Mouse (Mus musculus): ENCODE results near the gene Nmnat1.

Gene Nmnat1

DNA sequence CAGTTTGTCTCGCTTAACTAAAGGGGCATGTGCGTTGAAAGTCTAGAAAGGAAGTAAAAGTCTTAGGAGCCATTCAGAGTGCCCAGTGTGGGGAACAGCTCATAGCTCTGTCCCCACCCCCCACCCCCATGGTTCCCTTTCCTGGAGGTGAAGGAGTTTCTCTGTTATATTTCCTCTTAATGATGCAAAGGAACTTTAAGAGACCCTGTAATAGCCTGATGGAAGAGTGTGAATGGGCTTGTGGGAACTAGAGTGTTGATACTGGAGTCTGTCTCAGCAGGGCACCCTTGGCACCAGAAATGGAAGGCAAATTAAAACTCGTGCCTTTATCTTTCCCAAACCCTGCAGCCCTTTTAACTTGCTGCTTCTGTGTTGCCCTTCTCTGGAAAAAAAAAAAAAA, 19.9 kb upstream of the Nmnat1 start:
- ChIA-PET POLR2A (interaction anchor here (0.6 to 1.9 kb wide), 14 partner anchors 11 to 1762 kb away, joined by 3 to 6 read pairs (median 3); partner anchors contain the start of gene Kif1b (in 1 of the 4)), CTCF (interaction anchor here in 3 of 4 experiments (0.9 to 2.9 kb wide), 4 partner anchors 38 to 50 kb away, joined by 3 to 11 read pairs (median 3); partner anchors contain the start of gene Rbp7 (in 1 of the 3))

DNA sequence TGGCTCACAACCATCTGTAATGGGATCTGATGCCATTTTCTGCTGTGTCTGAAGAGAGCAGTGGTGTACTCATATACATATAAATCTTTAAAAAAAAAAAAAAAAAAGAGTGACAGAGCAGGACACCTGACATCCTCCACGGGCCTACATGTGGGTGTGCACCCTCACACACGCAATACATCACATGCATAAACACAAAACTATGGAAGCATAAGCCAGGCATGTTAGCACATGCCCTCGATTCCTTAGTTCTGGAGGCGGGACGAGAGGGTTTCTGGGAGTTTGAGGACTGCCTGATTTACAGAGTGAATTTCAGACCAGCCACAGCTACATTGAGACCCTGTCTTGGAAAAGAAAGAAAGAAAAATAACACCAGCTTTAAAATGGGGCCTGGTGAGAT, 19.4 kb upstream of the Nmnat1 start:
- POLR2A ChIA-PET: interaction anchor here (0.6 to 1.9 kb wide), 8 partner anchors 13 to 1763 kb away, joined by 3 to 4 read pairs (median 3); no protein-coding TSS in a partner anchor
- CTCF ChIA-PET: interaction anchor here in 2 of 4 experiments (1.1 to 2.9 kb wide), 3 partner anchors 39 to 50 kb away, joined by 3 to 11 read pairs (median 3); partner anchors contain the start of gene Rbp7 (in 1 of the 2)

GRCm38 (mm10) chr4:149499790-149500189, 14.8 kb upstream of the Nmnat1 start:
- ChIA-PET CTCF (interaction anchor here in 1 of 4 experiments (0.6 kb wide), 1 partner anchor 41 kb away, joined by 8 read pairs; no protein-coding TSS in a partner anchor), POLR2A (no interaction called here)

DNA sequence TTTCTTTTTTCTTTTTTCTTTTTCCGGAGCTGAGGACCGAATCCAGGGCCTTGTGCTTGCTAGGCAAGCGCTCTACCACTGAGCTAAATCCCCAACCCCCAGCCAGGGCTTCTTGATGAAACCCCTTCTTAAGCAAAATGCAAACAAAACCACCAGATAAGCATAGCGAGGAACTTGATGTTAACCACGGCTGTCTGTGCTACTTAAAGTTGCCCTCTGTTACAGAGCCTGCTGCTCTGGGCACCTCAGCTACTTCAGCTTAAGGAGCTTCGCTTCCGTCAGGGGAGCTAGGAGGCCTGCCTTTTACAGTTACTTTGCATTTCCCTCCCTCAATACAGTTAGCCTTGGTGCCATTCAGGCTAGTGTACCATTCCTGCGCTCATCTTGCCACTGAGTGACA, 13.9 kb upstream of the Nmnat1 start:
- POLR2A ChIA-PET: interaction anchor here in 2 of 4 experiments (0.7 to 1.1 kb wide), 4 partner anchors 9 to 549 kb away, joined by 3 to 5 read pairs (median 4); no protein-coding TSS in a partner anchor
- CTCF ChIA-PET: interaction anchor here in 1 of 4 experiments (0.7 kb wide), 1 partner anchor 43 kb away, joined by 3 read pairs; no protein-coding TSS in a partner anchor

DNA sequence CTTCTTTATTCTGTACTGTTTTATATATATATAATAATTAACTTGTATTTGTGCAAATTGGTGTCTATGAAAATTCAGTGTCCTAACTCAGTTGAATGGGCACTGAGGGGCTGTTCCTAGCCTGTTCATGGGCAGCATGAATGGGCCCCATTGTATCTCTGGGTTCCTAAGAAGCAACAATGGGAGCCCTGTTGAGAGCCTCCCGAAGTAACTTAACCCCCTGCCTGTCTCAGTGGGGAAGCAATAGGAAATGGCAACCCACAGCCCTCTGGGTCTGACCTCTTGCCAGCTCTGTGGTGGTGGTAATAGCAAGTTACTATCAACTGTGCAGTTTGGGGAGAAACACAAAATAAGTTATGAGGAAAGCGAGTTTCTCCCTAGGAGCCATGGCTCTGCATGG, 11.6 kb upstream of the Nmnat1 start:
- ChIA-PET CTCF (no interaction called here), POLR2A (interaction anchor here in 2 of 4 experiments (0.6 to 1.8 kb wide), 4 partner anchors 9 to 149 kb away, joined by 3 to 6 read pairs (median 3); no protein-coding TSS in a partner anchor)

- POLR2A ChIA-PET: interaction anchor here in 3 of 4 experiments (0.6 to 1.3 kb wide), 4 partner anchors 12 to 1000 kb away, joined by 3 to 5 read pairs (median 4); no protein-coding TSS in a partner anchor
- CTCF ChIA-PET: interaction anchor here in 1 of 4 experiments (0.6 to 0.7 kb wide), 2 partner anchors 58 to 184 kb away, joined by 3 to 4 read pairs; partner anchors contain the start of gene Kif1b
Measured at GRCm38 (mm10) chr4:149491151-149491550, 6.1 kb upstream of the Nmnat1 start.

DNA sequence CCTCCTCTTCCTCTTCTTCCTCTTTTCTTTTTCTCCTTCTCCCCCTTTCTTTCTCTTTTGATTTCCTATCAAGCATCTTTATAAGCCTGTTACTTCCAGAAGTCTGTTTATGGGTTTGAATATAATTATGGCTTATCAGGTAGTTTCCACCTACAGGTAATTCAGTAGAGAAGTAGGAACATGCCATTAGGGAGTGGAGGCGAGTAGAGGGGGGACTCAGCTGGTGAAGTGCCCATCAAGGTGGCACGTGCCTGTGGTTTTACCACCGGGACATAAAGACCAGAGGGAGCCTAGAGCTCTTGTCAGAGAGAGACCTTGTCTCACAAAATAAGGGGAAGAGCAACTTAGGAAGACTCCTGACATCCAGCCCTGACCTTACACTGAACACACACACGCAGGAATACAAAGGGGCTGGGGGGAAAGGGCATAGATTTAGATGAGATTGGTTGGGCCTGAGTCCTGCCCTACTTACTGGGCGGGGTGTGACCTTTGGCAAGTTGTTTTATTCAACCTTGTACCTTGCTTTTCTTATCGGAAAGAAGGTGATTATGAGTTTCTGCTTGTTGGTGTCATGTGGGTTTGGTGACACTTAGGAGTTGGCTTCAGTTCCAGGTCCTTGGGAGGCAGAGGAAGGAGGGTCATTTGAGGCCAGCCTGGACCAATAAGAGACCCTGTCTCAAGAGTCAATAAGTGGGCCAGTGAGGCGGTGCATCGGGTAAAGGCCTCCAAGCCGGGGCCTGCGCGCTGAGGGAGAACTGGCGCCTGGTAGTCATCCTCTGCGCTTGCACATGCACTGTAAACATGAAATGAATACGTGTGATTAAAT, 4.6 kb upstream of the Nmnat1 start:
- ChIA-PET CTCF (no interaction called here), POLR2A (interaction anchor here in 2 of 4 experiments (0.6 to 1.5 kb wide), 5 partner anchors 13 to 175 kb away, joined by 3 to 5 read pairs (median 3); no protein-coding TSS in a partner anchor)

DNA sequence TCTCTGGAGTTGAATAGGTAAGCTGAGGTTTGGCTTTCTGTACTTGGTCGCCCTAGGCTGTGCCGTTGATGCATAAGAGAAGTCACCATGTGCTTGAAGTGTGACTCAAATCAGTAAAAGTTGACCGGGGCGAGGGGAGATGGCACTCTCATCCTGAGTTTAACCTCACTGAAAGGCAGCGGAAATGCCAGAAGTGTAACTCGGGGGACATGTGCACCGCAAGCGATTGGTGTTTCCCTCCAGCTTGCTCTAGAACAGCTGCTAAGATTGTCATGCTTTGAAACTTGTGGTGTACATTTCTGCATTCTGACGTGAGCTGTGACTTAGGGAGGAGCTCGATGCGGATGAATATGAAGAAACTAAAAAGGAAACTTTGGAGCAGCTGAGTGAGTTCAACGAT, 2.7 kb upstream of the Nmnat1 start:
- POLR2A ChIA-PET: interaction anchor here (0.7 to 1.9 kb wide), 13 partner anchors 9 to 243 kb away, joined by 3 to 6 read pairs (median 4); partner anchors contain the start of genes Rbp7 (in 1 of the 4) and Tmem274 (in 1 of the 4)
- CTCF ChIA-PET: interaction anchor here in 3 of 4 experiments (0.5 to 1.3 kb wide), 5 partner anchors 37 to 636 kb away, joined by 3 to 11 read pairs (median 3); no protein-coding TSS in a partner anchor

- ChIA-PET POLR2A (interaction anchor here in 3 of 4 experiments (0.6 to 2.0 kb wide), 12 partner anchors 9 to 319 kb away, joined by 3 to 6 read pairs (median 3); partner anchors contain the start of gene Pgd (in 1 of the 3)), CTCF (interaction anchor here in 3 of 4 experiments (0.6 to 1.8 kb wide), 7 partner anchors 9 to 105 kb away, joined by 3 to 4 read pairs (median 4); partner anchors contain the start of genes Rbp7 (in 1 of the 3) and Tmem274 (in 1 of the 3))
Measured at GRCm38 (mm10) chr4:149485825-149486206, 814 bp upstream of the Nmnat1 start.

GRCm38 (mm10) chr4:149484566-149484965, 436 bp downstream of the Nmnat1 start:
- CTCF ChIA-PET: interaction anchor here in 3 of 4 experiments (0.5 to 1.8 kb wide), 3 partner anchors 8 to 205 kb away, joined by 3 to 4 read pairs (median 4); partner anchors contain the start of genes Rbp7 (in 1 of the 3) and Tmem274 (in 1 of the 3)
- POLR2A ChIA-PET: interaction anchor here in 3 of 4 experiments (0.6 to 2.0 kb wide), 15 partner anchors 8 to 746 kb away, joined by 3 to 12 read pairs (median 3); no protein-coding TSS in a partner anchor

DNA sequence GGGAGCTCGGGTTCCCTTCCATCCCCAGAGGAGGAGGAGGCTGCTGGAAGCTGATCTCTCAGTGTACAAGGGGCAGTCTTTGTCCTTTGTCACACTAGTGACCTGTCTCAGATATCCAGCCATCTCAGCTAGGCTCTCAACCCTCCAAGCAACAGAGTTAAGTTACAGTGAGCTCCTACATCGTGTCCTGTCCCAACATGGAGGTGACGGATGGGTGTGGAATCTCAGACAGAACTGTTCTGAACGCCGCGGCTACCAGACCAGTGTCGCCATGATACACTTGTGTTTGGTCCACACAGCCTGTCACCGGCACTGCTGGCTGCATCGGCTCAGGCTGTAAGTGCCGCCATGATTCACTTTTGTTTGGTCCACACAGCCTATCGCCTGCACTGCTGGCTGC, 7.9 kb downstream of the Nmnat1 start, which contains the start of gene Tmem274:
Tmem274 (plus strand) TSS at position 301 of the 400 bp plus-strand sequence.
- ChIA-PET CTCF (interaction anchor here in 2 of 4 experiments (0.5 to 0.9 kb wide), 3 partner anchors 8 to 141 kb away, joined by 3 to 4 read pairs (median 4); partner anchors contain the start of genes Lzic (in 1 of the 2) and Nmnat1 (in 1 of the 2)), POLR2A (interaction anchor here in 3 of 4 experiments (0.8 to 1.8 kb wide), 6 partner anchors 9 to 32 kb away, joined by 3 to 6 read pairs (median 3); no protein-coding TSS in a partner anchor)

DNA sequence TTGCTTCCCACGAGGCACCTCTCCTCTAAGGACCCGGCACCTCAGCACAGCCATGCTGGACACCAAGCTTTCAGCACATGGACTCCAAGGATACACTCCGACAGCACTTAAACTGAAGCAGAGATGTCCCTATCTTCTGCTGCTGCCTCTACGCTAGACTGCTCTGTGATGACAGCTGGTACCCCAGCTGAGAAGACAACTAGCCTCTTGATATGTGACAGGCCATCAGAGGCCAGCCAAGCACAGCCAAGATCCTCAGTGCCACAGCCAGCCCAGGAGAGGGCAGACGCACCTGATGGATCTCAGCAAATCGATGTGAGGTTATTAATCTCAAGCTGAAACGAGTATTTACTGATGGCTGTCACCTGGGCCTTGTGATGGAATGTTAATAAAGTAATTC, 9.9 kb downstream of the Nmnat1 start:
- CTCF ChIA-PET: interaction anchor here in 1 of 4 experiments (1.2 to 1.9 kb wide), 2 partner anchors 22 to 74 kb away, joined by 5 to 6 read pairs; no protein-coding TSS in a partner anchor
- POLR2A ChIA-PET: interaction anchor here in 2 of 4 experiments (0.7 to 1.8 kb wide), 6 partner anchors 9 to 156 kb away, joined by 3 to 7 read pairs (median 3); partner anchors contain the start of genes Lzic (in 1 of the 2) and Nmnat1 (in 1 of the 2)

- POLR2A ChIA-PET: interaction anchor here in 1 of 4 experiments (1.4 kb wide), 1 partner anchor 19 kb away, joined by 3 read pairs; no protein-coding TSS in a partner anchor
- CTCF ChIA-PET: no interaction called here
Measured at GRCm38 (mm10) chr4:149469557-149469956, 15.4 kb downstream of the Nmnat1 start.

DNA sequence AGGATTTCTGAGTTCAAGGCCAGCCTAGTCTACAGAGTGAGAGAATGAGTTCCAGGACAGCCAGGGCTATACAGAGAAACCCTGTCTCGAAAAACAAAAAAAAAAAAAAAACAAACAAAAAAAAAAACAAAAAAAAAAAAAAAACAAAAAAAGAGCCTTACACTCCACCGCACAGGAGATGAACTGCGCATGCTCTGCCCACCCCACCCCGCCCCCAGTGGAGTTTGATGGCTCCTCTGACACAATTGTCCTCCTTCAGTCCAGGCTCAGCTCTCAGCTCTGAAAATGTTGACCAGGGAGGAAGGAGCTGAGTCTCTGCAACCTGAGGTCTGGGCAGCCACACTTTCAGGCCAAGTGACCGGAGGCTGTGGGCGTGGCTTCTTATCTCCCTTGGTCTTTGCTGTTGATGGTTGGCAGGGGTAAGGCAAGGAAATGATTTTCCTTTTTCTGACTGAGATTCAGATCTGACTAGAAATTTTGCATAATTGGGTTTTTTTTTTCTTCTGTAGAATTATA, 21.5 kb downstream of the Nmnat1 start:
- CTCF ChIA-PET: no interaction called here
- POLR2A ChIA-PET: interaction anchor here in 1 of 4 experiments (0.7 kb wide), 1 partner anchor 965 kb away, joined by 4 read pairs; no protein-coding TSS in a partner anchor

DNA sequence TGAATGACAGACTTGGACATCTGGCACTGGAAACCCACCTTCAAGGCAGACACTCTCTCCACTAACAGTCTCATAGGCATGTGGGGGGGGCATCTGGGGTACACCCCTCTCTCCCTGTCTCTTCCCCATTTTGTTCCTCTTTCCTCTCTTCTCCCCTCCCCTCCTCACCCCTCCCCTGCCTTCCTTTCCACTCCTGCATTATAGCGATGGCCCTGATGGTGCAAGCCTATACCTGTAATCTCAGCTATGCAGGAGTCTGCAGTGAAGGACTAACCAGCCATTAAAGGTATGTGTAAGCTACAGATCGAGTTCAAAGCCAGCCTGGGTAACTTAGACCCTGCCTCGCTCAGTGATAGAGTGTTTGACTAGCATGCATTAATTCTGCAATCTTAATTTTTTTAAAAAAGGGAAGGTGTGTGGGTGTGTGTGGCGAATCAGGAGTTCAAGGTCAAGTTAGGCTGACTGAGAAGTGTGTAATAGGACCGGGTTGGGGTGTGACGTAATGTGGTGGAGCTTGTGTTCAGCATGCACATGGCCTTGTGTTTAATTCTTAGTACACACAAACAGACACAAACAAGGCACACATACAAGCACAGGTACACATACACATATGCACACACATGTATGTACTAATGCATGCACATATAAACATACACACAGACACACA, 22.6 kb downstream of the Nmnat1 start:
- CTCF ChIA-PET: interaction anchor here in 2 of 4 experiments (0.5 to 1.3 kb wide), 3 partner anchors 9 to 248 kb away, joined by 3 to 4 read pairs (median 3); no protein-coding TSS in a partner anchor

DNA sequence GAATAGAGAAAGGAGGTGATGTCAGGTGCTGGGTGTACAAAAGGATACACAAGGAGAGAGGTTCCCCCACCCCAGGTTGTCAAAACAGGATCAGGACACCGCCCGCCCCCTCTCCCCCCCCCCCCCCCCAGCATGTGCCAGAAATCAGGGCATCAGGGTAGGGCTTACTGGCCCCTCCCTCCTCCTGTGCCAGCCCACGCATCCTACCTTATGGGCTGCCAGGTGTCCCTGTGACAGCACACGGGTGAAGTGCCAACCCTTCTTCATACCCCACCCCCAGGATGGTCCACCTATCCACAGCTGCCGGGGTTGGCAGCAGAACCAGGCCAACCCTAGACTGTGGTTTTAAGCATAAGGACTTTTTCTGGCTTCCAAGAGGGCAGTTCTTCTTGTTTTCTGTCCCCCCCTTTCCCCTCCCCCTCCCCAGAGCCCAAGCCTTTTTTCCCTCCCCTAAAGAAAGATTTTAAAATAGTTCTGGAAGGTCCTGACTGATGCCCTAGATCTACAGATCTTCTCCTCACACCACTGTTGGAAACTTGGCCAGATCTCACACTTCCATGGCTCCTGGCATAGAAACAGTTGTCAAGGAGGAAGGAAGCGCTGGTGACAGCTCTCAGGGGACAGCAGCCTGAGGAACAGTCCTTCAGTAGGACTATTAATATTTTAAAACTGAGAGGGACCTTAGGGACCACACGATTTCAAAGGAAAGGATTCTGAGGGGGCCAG, 23.3 kb downstream of the Nmnat1 start:
- POLR2A ChIA-PET: interaction anchor here in 2 of 4 experiments (0.6 to 1.2 kb wide), 3 partner anchors 23 to 408 kb away, joined by 3 to 5 read pairs (median 4); no protein-coding TSS in a partner anchor
- CTCF ChIA-PET: interaction anchor here in 3 of 4 experiments (0.5 to 1.5 kb wide), 5 partner anchors 10 to 130 kb away, joined by 3 to 7 read pairs (median 4); no protein-coding TSS in a partner anchor

More for the DNA sequence above, 22.6 kb downstream of the Nmnat1 start:
- POLR2A ChIA-PET: interaction anchor here in 1 of 4 experiments (1.2 kb wide), 1 partner anchor 22 kb away, joined by 3 read pairs; no protein-coding TSS in a partner anchor
